13 mouse cellular contexts compared by ENCODE assay signal in the genomic region with DNA sequence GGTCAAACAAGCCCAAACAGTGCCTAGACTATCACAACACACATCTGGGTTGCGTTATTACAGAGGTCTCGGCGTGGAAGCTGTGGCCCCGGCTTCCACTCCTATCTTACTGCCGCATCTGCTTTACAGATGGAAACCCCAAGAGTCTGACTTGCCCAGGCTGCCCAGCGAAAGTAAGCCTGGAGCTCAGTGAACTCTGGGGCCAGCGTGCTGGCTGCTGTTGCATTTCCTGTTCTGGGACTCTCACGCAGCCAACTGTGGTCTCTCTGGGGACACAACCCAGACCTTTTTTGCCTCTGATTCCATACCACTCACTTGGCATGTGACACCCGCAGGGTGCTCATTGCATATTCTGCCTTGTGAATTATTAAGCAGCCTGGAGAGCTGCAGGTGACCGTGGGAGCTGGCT. TPM values are rescaled to one million over a fixed set of nuclear protein-coding genes. Genes with fewer than 3 reads are reported as not detected.
DNase-seq lines count a peak whose midpoint lies in the region; ATAC-seq and TF ChIP-seq lines count a peak whose summit lies in the region.
"Had no signal": no experiment of that assay in that cellular context is flagged by ENCODE, and none has a peak within 500 bp of the region (broad histone marks: within the 10 kb centered on the region; RNA-seq: fewer than 3 reads in every experiment).

No protein-coding gene starts in this region.

- peak overlapping the region; percentile 27 for H3K4me3 ChIP-seq in kidney, adult 2 months (ENCODE audit: insufficient read depth, low read depth, low read length)
- no peak overlapping the region for H3K4me3 ChIP-seq in liver, embryonic 13.5 days (replicated peaks)
- no peak overlapping the region for H3K4me3 ChIP-seq in neural tube, embryonic 15.5 days (replicated peaks)
- H3K4me3 ChIP-seq in midbrain, embryonic 11.5 days (ENCODE audit: low read depth, low read length), result no peak overlapping the region
- H3K4me3 ChIP-seq: embryonic facial prominence, embryonic 13.5 days; intestine, embryonic 15.5 days; limb, embryonic 12.5 days had no signal

- peak overlapping the region; percentile 86 for H3K27ac ChIP-seq in kidney, adult 2 months (ENCODE audit: insufficient read depth, low read depth, low read length)
- H3K27ac ChIP-seq in liver, embryonic 13.5 days, result no peak overlapping the region
- H3K27ac ChIP-seq in neural tube, embryonic 15.5 days (replicated peaks), result no peak overlapping the region
- H3K27ac ChIP-seq in midbrain, embryonic 11.5 days (ENCODE audit: low read depth, low read length), result no peak overlapping the region
- H3K27ac ChIP-seq: embryonic facial prominence, embryonic 13.5 days; intestine, embryonic 15.5 days; limb, embryonic 12.5 days had no signal

- H3K9ac ChIP-seq in liver, embryonic 13.5 days, result no peak overlapping the region
- no peak overlapping the region for H3K9ac ChIP-seq in neural tube, embryonic 15.5 days (replicated peaks)
- H3K9ac ChIP-seq in midbrain, embryonic 11.5 days (ENCODE audit: low read length), result no peak overlapping the region
- H3K9ac ChIP-seq: embryonic facial prominence, embryonic 13.5 days; intestine, embryonic 15.5 days; limb, embryonic 12.5 days had no signal

- H3K36me3 ChIP-seq in kidney, adult 2 months (ENCODE audit: control insufficient read depth, insufficient read depth, low read length), result no peaks in the 10 kb centered on the region
- H3K36me3 ChIP-seq in liver, embryonic 13.5 days, result no peaks in the 10 kb centered on the region
- H3K36me3 ChIP-seq in neural tube, embryonic 15.5 days, result no peaks in the 10 kb centered on the region
- no peaks in the 10 kb centered on the region for H3K36me3 ChIP-seq in midbrain, embryonic 11.5 days (ENCODE audit: control insufficient read depth, insufficient read depth, low read length)
- H3K36me3 ChIP-seq: embryonic facial prominence, embryonic 13.5 days; intestine, embryonic 15.5 days; limb, embryonic 12.5 days had no signal

- peak overlapping the region; percentile 16; the same call in 1 of the 2 replicates for H3K4me2 ChIP-seq in liver, embryonic 13.5 days
- H3K4me2 ChIP-seq in neural tube, embryonic 15.5 days, result no peak overlapping the region
- no peak overlapping the region for H3K4me2 ChIP-seq in midbrain, embryonic 11.5 days
- H3K4me2 ChIP-seq: embryonic facial prominence, embryonic 13.5 days; intestine, embryonic 15.5 days; limb, embryonic 12.5 days had no signal

- TF ChIP-seq CTCF in kidney, adult 2 months (conservative IDR thresholded peaks at IDR 0.05; ENCODE audit: insufficient read depth, insufficient read length, low read depth, low read length), result no peak

- WGBS in kidney, adult 2 months, result 45% methylated on average over 10 of the region's 10 CpGs
- 22% methylated on average over 10 of the region's 10 CpGs for WGBS in liver, embryonic 13.5 days (ENCODE audit: insufficient replicate concordance)
- WGBS in neural tube, embryonic 15.5 days, result 91% methylated on average over 10 of the region's 10 CpGs
- 77% methylated on average over 10 of the region's 10 CpGs for WGBS in midbrain, embryonic 11.5 days

- DNase-seq in 416B (ENCODE audit: low read depth), result peak; percentile 92
- peak; percentile 12 to 13 for DNase-seq in B cell, adult 2 months
- peak; percentile 86 for DNase-seq in kidney, adult 2 months
- DNase-seq in liver, embryonic 13.5 days, result peak; percentile 45
- DNase-seq in midbrain, embryonic 11.5 days (ENCODE audit: low spot score, missing footprints), result no peak
- no peak for DNase-seq in cerebellum, postnatal 36 days
- no peak for DNase-seq in lung, postnatal 36 days

- peak; percentile 84 for ATAC-seq in liver, embryonic 13.5 days (ENCODE audit: low read depth)
- no peak for ATAC-seq in neural tube, embryonic 15.5 days (ENCODE audit: low FRiP score)
- ATAC-seq in midbrain, embryonic 11.5 days (ENCODE audit: low FRiP score), result no peak
- ATAC-seq: intestine, embryonic 15.5 days had no signal

- TF ChIP-seq POLR2A in kidney, adult 2 months (IDR thresholded peaks at IDR 0.05; ENCODE audit: low read depth, low read length), result no peak

- no peaks in the 10 kb centered on the region for H3K27me3 ChIP-seq in kidney, adult 2 months (replicated peaks; ENCODE audit: control insufficient read depth, insufficient read depth, low read length)
- H3K27me3 ChIP-seq in liver, embryonic 13.5 days, result no peaks in the 10 kb centered on the region
- H3K27me3 ChIP-seq in neural tube, embryonic 15.5 days (replicated peaks), result no peaks in the 10 kb centered on the region
- H3K27me3 ChIP-seq in midbrain, embryonic 11.5 days (ENCODE audit: control insufficient read depth, insufficient read depth, low read length), result no peaks in the 10 kb centered on the region
- H3K27me3 ChIP-seq: embryonic facial prominence, embryonic 13.5 days; intestine, embryonic 15.5 days; limb, embryonic 12.5 days had no signal

- H3K4me1 ChIP-seq in kidney, adult 2 months (ENCODE audit: control insufficient read depth, insufficient read depth, low read length), result peaks cover 22% of the 10 kb centered on the region
- H3K4me1 ChIP-seq in liver, embryonic 13.5 days (replicated peaks), result peaks cover 55% of the 10 kb centered on the region
- no peaks in the 10 kb centered on the region for H3K4me1 ChIP-seq in neural tube, embryonic 15.5 days
- no peaks in the 10 kb centered on the region for H3K4me1 ChIP-seq in midbrain, embryonic 11.5 days (ENCODE audit: control insufficient read depth, insufficient read depth, low read length)

- H3K9me3 ChIP-seq in liver, embryonic 13.5 days (replicated peaks), result no peaks in the 10 kb centered on the region
- no peaks in the 10 kb centered on the region for H3K9me3 ChIP-seq in neural tube, embryonic 15.5 days (replicated peaks)
- no peaks in the 10 kb centered on the region for H3K9me3 ChIP-seq in midbrain, embryonic 11.5 days (ENCODE audit: control insufficient read depth, low read length)
- H3K9me3 ChIP-seq: embryonic facial prominence, embryonic 13.5 days; intestine, embryonic 15.5 days; limb, embryonic 12.5 days had no signal

RNA-seq across cellular contexts. Expression of gene Anapc15-ps, which starts 49.0 kb away (rescaled TPM):
- polyA plus RNA-seq in kidney, adult 2 months (2012; rRNA removed), result not detected in 2 replicates
- not detected in 2 replicates for polyA plus RNA-seq in liver, embryonic 13.5 days (2015; fragmentation: Nextera tagmentation; extraction: Ambion mirVana)
- not detected in 2 replicates for polyA plus RNA-seq in neural tube, embryonic 15.5 days (2015; fragmentation: Nextera tagmentation; extraction: Ambion mirVana)
- not detected in 2 replicates for polyA plus RNA-seq in midbrain, embryonic 11.5 days (2014; fragmentation: Nextera tagmentation; extraction: Ambion mirVana)
- polyA plus RNA-seq: embryonic facial prominence, embryonic 13.5 days; heart, embryonic 14.5 days; intestine, embryonic 15.5 days; limb, embryonic 12.5 days; neural tube, embryonic 11.5 days had no signal

Comparison
In these comparisons a context has a peak if more than half of its experiments do, and no peak if none do; other contexts are left out.
1. DNase-seq: peak in 416B (single experiment), B cell, adult 2 months (2 of 2), kidney, adult 2 months (single experiment) and liver, embryonic 13.5 days (single experiment); none in midbrain, embryonic 11.5 days (single experiment), cerebellum, postnatal 36 days (0 of 2) and lung, postnatal 36 days (single experiment).